Mouse (Mus musculus): Measurements from ENCODE around the gene Nqo1.

- no peak for TF ChIP-seq CTCF (IDR thresholded peaks at IDR 0.05; ENCODE audit: insufficient read depth, low read length)
- no peak for TF ChIP-seq POLR2A (IDR thresholded peaks at IDR 0.05; ENCODE audit: borderline replicate concordance, extremely low read depth, low read depth, low read length)
Observed at GRCm38 (mm10) chr8:107370311-107370710, 32.7 kb downstream of the Nqo1 start.

All from lung, adult 2 months (tissue).